Mouse (Mus musculus) hindbrain, embryonic 16.5 days (tissue): ENCODE measurements around the gene Zfhx2. TPM values are rescaled to one million over a fixed set of nuclear protein-coding genes. Genes with fewer than 3 reads are reported as not detected.

ENCODE experiments used
- ATAC-seq: fragments of 200-750 bp; cut with Nextera tagmentation; 2 replicates; pipeline ENCODE4 v1.8.0; 2017; ENCODE audit warnings: moderate TSS enrichment, moderate library complexity
- H3K27ac ChIP-seq: fragments of 300-500 bp; sonication (generic); 2 replicates; pipeline ENCODE4 v1.5.1; 2014; ENCODE audit warnings: low read depth, mild to moderate bottlenecking, control low read depth, low read length, moderate library complexity
- H3K27me3 ChIP-seq: fragments of 300-500 bp; sonication (generic); replicated peaks from 2 replicates; pipeline ENCODE4 v1.6.1; 2014; ENCODE audit warnings: low read length; ENCODE audit not compliant: control insufficient read depth, insufficient read depth
- H3K36me3 ChIP-seq: fragments of 300-500 bp; sonication (generic); 2 replicates; pipeline ENCODE4 v1.6.1; 2014; ENCODE audit warnings: mild to moderate bottlenecking, low read length, moderate library complexity, mixed read lengths; ENCODE audit not compliant: control insufficient read depth, insufficient read depth
- H3K4me1 ChIP-seq: fragments of 300-500 bp; sonication (generic); 2 replicates; pipeline ENCODE4 v1.6.1; 2014; ENCODE audit warnings: low read depth, low read length; ENCODE audit not compliant: control insufficient read depth, insufficient read depth
- H3K4me2 ChIP-seq: fragments of 300-500 bp; sonication (generic); 2 replicates; pipeline ENCODE4 v1.6.1; 2014; ENCODE audit warnings: mild to moderate bottlenecking, low read length, control low read depth, moderate library complexity
- H3K4me3 ChIP-seq: fragments of 300-500 bp; sonication (generic); 2 replicates; pipeline ENCODE4 v1.5.1; 2014; ENCODE audit warnings: mild to moderate bottlenecking, low read length, control low read depth, moderate library complexity
- H3K9ac ChIP-seq: fragments of 300-500 bp; sonication (generic); 2 replicates; pipeline ENCODE4 v1.6.1; 2014; ENCODE audit warnings: low read depth, mild to moderate bottlenecking, control low read depth, low read length, moderate library complexity
- H3K9me3 ChIP-seq: fragments of 300-500 bp; sonication (generic); 2 replicates; pipeline ENCODE4 v1.6.1; 2014; ENCODE audit warnings: mild to moderate bottlenecking, low read length, moderate library complexity; ENCODE audit not compliant: control insufficient read depth
- WGBS: fragments of 180-500 bp; shearing (Covaris S2); extraction: QIAGEN DNeasy Blood & Tissue Kit; methylation state at CpG from one replicate; pipeline ENCODE4 v1.1.7; 2014; 5-methylcytosine and 5-hydroxymethylcytosine counted together
- polyA plus RNA-seq: library from polyadenylated mRNA; unstranded; fragments of >200 nt; fragmentation: Nextera tagmentation; extraction: Ambion mirVana; gene quantifications from 2 replicates; pipeline ENCODE4 v1.2.1, GENCODE M21; 2015

Gene Zfhx2
- polyA plus RNA-seq, 1 experiment from 2014 or later = 18.4 TPM

DNA sequence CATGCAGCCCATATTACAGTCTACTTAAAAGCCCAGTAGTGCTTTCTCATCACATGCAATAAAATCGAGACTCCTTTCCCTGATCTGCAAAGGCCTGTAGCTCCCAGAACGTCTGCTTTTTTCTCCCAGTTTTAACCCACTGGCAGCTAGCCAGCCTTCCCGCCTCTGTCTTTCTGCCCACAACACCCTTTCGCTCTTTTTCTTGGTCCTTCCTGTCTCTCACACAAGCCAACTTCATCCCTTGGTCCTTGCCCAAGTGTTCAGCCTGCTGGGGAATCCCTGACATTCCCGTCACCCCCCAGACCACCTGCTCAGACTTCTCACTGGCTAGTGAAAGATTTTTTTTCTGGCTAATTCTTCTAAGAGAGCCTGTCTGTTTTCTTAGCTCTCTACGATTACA, 15.9 kb downstream of the Zfhx2 start:
- Histone ChIP-seq H3K4me2 (no peak overlapping the region), H3K36me3 (peaks cover 19% of the 10 kb centered on the region; the same call in 1 of the 2 replicates), H3K4me1 (peaks cover 37% of the 10 kb centered on the region), H3K9ac (no peak overlapping the region), H3K9me3 (no peaks in the 10 kb centered on the region), H3K27me3 (no peaks in the 10 kb centered on the region; the same call in 1 of the 2 replicates), H3K27ac (peak overlapping the region; percentile 36), H3K4me3 (no peak overlapping the region)
- no peak for ATAC-seq
- WGBS = 44% methylated on average over 6 of the region's 6 CpGs

GRCm38 (mm10) chr14:55074416-55074815, 17.7 kb downstream of the Zfhx2 start:
- Histone ChIP-seq H3K27me3 (no peaks in the 10 kb centered on the region; the same call in 1 of the 2 replicates), H3K4me2 (no peak overlapping the region), H3K27ac (no peak overlapping the region), H3K4me3 (no peak overlapping the region), H3K9me3 (no peaks in the 10 kb centered on the region), H3K4me1 (peaks cover 32% of the 10 kb centered on the region), H3K36me3 (peaks cover 24% of the 10 kb centered on the region; the same call in 1 of the 2 replicates), H3K9ac (no peak overlapping the region)
- WGBS = 92% methylated on average over 12 of the region's 12 CpGs
- ATAC-seq = no peak

DNA sequence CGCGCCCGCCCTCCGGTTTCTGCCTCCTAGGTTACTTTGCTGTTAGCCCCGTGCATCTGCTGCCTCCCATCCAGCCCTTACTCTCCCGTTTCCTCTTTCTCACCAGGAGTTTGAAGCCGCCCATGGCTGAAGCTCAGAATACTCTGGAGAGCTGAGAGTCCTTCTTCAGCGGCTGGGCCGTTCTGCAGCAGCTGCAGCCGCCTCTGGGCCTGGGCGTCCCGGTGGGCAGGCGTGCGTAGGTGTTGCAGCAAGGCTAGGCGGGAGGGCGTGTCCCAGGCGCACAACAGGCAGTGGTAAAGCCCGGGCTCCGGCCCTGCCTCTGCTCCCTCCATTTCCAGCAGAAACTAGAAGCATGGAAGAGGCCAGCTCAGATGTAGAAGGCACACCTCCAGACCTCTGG, 20.4 kb downstream of the Zfhx2 start:
- H3K4me3 ChIP-seq = no peak overlapping the region
- H3K36me3 ChIP-seq = peaks cover 38% of the 10 kb centered on the region
- H3K9ac ChIP-seq = peak overlapping the region; percentile 43
- 28% methylated on average over 19 of the region's 19 CpGs for WGBS
- H3K4me1 ChIP-seq = peaks cover 10% of the 10 kb centered on the region; the same call in 1 of the 2 replicates
- H3K27ac ChIP-seq = peak overlapping the region; percentile 8; the same call in 1 of the 2 replicates
- H3K4me2 ChIP-seq = no peak overlapping the region
- no peaks in the 10 kb centered on the region for H3K9me3 ChIP-seq
- ATAC-seq = no peak
- no peaks in the 10 kb centered on the region; the same call in 1 of the 2 replicates for H3K27me3 ChIP-seq

DNA sequence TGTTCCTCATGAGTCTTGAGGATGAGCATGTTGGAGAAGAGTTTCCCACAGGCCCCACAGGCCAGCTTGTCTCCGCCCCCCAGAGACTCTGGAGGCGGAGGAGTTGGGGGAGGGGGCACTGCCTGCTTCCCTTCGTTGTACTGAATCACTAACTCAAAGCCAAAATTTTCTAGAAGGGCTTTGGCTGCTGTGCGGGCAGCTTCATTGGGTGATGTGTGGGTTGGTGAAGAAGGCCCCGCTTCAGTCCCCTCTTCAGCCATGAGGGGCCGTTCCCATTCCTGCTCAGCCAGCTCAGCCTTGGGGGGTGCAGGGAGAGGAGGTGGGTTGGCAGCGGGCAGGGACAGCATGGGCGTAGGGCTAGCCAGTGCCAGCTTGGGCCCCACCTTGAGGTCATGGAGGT, 26.1 kb downstream of the Zfhx2 start:
- Histone ChIP-seq H3K9ac (no peak overlapping the region), H3K36me3 (peaks cover 36% of the 10 kb centered on the region), H3K4me2 (no peak overlapping the region), H3K9me3 (no peaks in the 10 kb centered on the region), H3K27me3 (no peaks in the 10 kb centered on the region), H3K4me3 (no peak overlapping the region), H3K4me1 (peaks cover 16% of the 10 kb centered on the region), H3K27ac (no peak overlapping the region)
- 83% methylated on average over 8 of the region's 8 CpGs for WGBS
- no peak for ATAC-seq

GRCm38 (mm10) chr14:55065391-55065790, 26.7 kb downstream of the Zfhx2 start:
- ATAC-seq = no peak
- H3K36me3 ChIP-seq = peaks cover 35% of the 10 kb centered on the region
- no peak overlapping the region for H3K27ac ChIP-seq
- no peaks in the 10 kb centered on the region for H3K27me3 ChIP-seq
- H3K4me3 ChIP-seq = no peak overlapping the region
- H3K4me1 ChIP-seq = peaks cover 20% of the 10 kb centered on the region
- no peak overlapping the region for H3K9ac ChIP-seq
- no peak overlapping the region for H3K4me2 ChIP-seq
- H3K9me3 ChIP-seq = no peaks in the 10 kb centered on the region
- WGBS = 88% methylated on average over 13 of the region's 13 CpGs

- Histone ChIP-seq H3K27ac (no peak overlapping the region), H3K4me1 (peaks cover 23% of the 10 kb centered on the region), H3K4me3 (no peak overlapping the region), H3K9me3 (no peaks in the 10 kb centered on the region), H3K36me3 (peaks cover 33% of the 10 kb centered on the region), H3K4me2 (no peak overlapping the region), H3K27me3 (no peaks in the 10 kb centered on the region), H3K9ac (no peak overlapping the region)
- WGBS = 82% methylated on average over 35 of the region's 35 CpGs
- ATAC-seq = no peak
These were observed 27.4 kb downstream of the Zfhx2 start for GRCm38 (mm10) chr14:55064481-55065370.

- no peak overlapping the region for H3K4me3 ChIP-seq
- H3K36me3 ChIP-seq = peaks cover 27% of the 10 kb centered on the region
- H3K4me2 ChIP-seq = no peak overlapping the region
- peaks cover 28% of the 10 kb centered on the region for H3K4me1 ChIP-seq
- H3K9me3 ChIP-seq = no peaks in the 10 kb centered on the region
- ATAC-seq = no peak
- whole genome bisulfite sequencing = 80% methylated on average over 22 of the region's 22 CpGs
- no peak overlapping the region for H3K27ac ChIP-seq
- no peaks in the 10 kb centered on the region for H3K27me3 ChIP-seq
- no peak overlapping the region for H3K9ac ChIP-seq
These were observed 28.3 kb downstream of the Zfhx2 start for GRCm38 (mm10) chr14:55063581-55064381.

DNA sequence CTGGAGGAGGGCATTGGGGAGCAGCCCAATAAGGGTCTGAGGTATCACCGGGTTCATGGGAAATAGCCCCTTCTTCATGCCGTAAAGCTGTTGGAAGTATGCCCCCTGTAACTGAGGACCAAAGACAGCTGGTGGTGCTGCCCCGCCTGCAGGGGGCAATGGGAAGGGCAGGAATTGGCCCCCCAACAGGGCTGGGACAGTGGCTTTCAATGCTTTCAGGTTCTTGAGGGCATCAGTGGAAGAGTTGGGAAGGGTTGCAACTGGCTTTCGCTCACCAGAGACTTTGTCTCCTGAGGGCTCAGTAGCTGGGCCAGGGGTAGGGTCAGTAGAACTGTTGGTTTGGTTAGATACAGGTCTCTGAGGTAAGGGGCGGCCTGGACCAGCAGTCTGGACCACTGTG, 29.0 kb downstream of the Zfhx2 start:
- no peak; the same call in 1 of the 2 replicates for ATAC-seq
- Histone ChIP-seq H3K36me3 (peaks cover 26% of the 10 kb centered on the region), H3K27me3 (no peaks in the 10 kb centered on the region), H3K9ac (no peak overlapping the region), H3K9me3 (no peaks in the 10 kb centered on the region), H3K27ac (peak overlapping the region; percentile 45; the same call in 1 of the 2 replicates), H3K4me2 (peak overlapping the region; percentile 24; the same call in 1 of the 2 replicates), H3K4me1 (peaks cover 35% of the 10 kb centered on the region), H3K4me3 (no peak overlapping the region)
- WGBS = 83% methylated on average over 5 of the region's 5 CpGs

- H3K36me3 ChIP-seq = peaks cover 22% of the 10 kb centered on the region
- no peaks in the 10 kb centered on the region for H3K9me3 ChIP-seq
- no peaks in the 10 kb centered on the region for H3K27me3 ChIP-seq
- peaks cover 35% of the 10 kb centered on the region for H3K4me1 ChIP-seq
- peak overlapping the region; percentile 24 for H3K4me2 ChIP-seq
- no peak overlapping the region for H3K4me3 ChIP-seq
- 18% methylated on average over 17 of the region's 17 CpGs for WGBS
- H3K27ac ChIP-seq = peak overlapping the region; percentile 45; the same call in 1 of the 2 replicates
- peak; percentile 49 for ATAC-seq
- no peak overlapping the region; the same call in 1 of the 2 replicates for H3K9ac ChIP-seq
These were observed 29.5 kb downstream of the Zfhx2 start for GRCm38 (mm10) chr14:55062626-55063025.
